Mouse (Mus musculus) MEL (cell line): ENCODE results near the gene Rbfox3. TPM values are rescaled to one million over a fixed set of nuclear protein-coding genes. Genes with fewer than 3 reads are reported as not detected.

ENCODE experiments used
- DNase-seq: peaks from one replicate; pipeline ENCODE4 v3.0.0; 2011; ENCODE audit warnings: low read depth, low spot score
- H3K27ac ChIP-seq: 2 replicates; pipeline ENCODE4 v1.5.1; 2012; ENCODE audit warnings: low read depth, mild to moderate bottlenecking, control low read depth, low read length, moderate library complexity; ENCODE audit not compliant: control insufficient read depth
- H3K27me3 ChIP-seq, 2 experiments: fragments of 150-350 bp in 1 of 2; sonication (generic) in 1 of 2; 2 replicates each; pipeline ENCODE4 v1.6.1; 2012; ENCODE audit warnings: low read length in 2 of 2, mild to moderate bottlenecking in 2 of 2, improper control_type of control experiment in 1 of 2, moderate library complexity in 1 of 2; ENCODE audit not compliant: insufficient read depth in 2 of 2, control insufficient read depth in 1 of 2
- H3K36me3 ChIP-seq, 2 experiments: 2 replicates each; pipeline ENCODE4 v1.6.1; 2012 to 2014; ENCODE audit warnings: low read length in 2 of 2, improper control_type of control experiment in 1 of 2, inconsistent platforms in 1 of 2, mild to moderate bottlenecking in 1 of 2; ENCODE audit not compliant: insufficient read depth in 2 of 2, control insufficient read depth in 1 of 2
- H3K4me1 ChIP-seq, 2 experiments: fragments of 150-350 bp in 1 of 2; sonication (generic) in 1 of 2; 2 replicates each; pipeline ENCODE4 v1.6.1; 2012; ENCODE audit warnings: low read length in 2 of 2, improper control_type of control experiment in 1 of 2, mild to moderate bottlenecking in 1 of 2; ENCODE audit not compliant: insufficient read depth in 2 of 2, control insufficient read depth in 1 of 2
- H3K4me3 ChIP-seq, 2 experiments: fragments of 150-350 bp in 1 of 2; sonication (generic) in 1 of 2; 2 replicates each; pipeline ENCODE4 v1.5.1; 2012; ENCODE audit warnings: low read depth in 2 of 2, low read length in 2 of 2, mild to moderate bottlenecking in 2 of 2, moderate library complexity in 2 of 2, control low read depth in 1 of 2, improper control_type of control experiment in 1 of 2; ENCODE audit not compliant: control insufficient read depth in 1 of 2, insufficient read depth in 1 of 2
- H3K79me2 ChIP-seq: 2 replicates; pipeline ENCODE4 v1.6.1; 2012; ENCODE audit warnings: mild to moderate bottlenecking, low read length, moderate library complexity; ENCODE audit not compliant: control insufficient read depth, poor library complexity, insufficient read depth
- H3K9ac ChIP-seq: 2 replicates; pipeline ENCODE4 v1.6.1; 2012; ENCODE audit warnings: low read depth, mild to moderate bottlenecking, control low read depth, low read length, moderate library complexity; ENCODE audit not compliant: control insufficient read depth, poor library complexity, severe bottlenecking
- H3K9me3 ChIP-seq: fragments of 150-350 bp; sonication (generic); replicated peaks from 2 replicates; pipeline ENCODE4 v1.6.1; 2012; ENCODE audit warnings: mild to moderate bottlenecking, low read length, improper control_type of control experiment, moderate library complexity; ENCODE audit not compliant: insufficient read depth
- BHLHE40 ChIP-seq: IDR thresholded peaks from 2 replicates; pipeline ENCODE4 v1.6.1; 2012; ENCODE audit warnings: low read depth, mild to moderate bottlenecking, inconsistent platforms, low read length, improper control_type of control experiment, borderline replicate concordance
- CHD2 ChIP-seq: IDR thresholded peaks from 2 replicates; pipeline ENCODE4 v1.6.1; 2011; ENCODE audit warnings: low read length, improper control_type of control experiment
- E2F4 ChIP-seq: IDR thresholded peaks from 2 replicates; pipeline ENCODE4 v1.6.1; 2011; ENCODE audit warnings: low read depth, low read length, improper control_type of control experiment, borderline replicate concordance
- EP300 ChIP-seq, 2 experiments: IDR thresholded peaks; 2 replicates each; pipeline ENCODE4 v1.6.1; 2011; ENCODE audit warnings: improper control_type of control experiment in 2 of 2, low read length in 2 of 2, low read depth in 1 of 2, mild to moderate bottlenecking in 1 of 2
- GABPA ChIP-seq: IDR thresholded peaks from 2 replicates; pipeline ENCODE4 v1.6.1; 2012; ENCODE audit warnings: low read depth, mild to moderate bottlenecking, inconsistent platforms, low read length, improper control_type of control experiment, moderate library complexity
- GATA1 ChIP-seq: IDR thresholded peaks from 2 replicates; pipeline ENCODE4 v1.6.1; 2011; ENCODE audit warnings: low read depth, low read length, improper control_type of control experiment
- KAT2A ChIP-seq: conservative IDR thresholded peaks from 2 replicates; pipeline ENCODE4 v1.6.1; 2012; ENCODE audit warnings: low read depth, low read length, improper control_type of control experiment, inconsistent platforms
- MAFK ChIP-seq: IDR thresholded peaks from 2 replicates; pipeline ENCODE4 v1.6.1; 2011; ENCODE audit warnings: low read depth, mild to moderate bottlenecking, low read length, improper control_type of control experiment, borderline replicate concordance
- MAX ChIP-seq: IDR thresholded peaks from 2 replicates; pipeline ENCODE4 v1.6.1; 2011; ENCODE audit warnings: low read length, improper control_type of control experiment
- MEF2A ChIP-seq: IDR thresholded peaks from 2 replicates; pipeline ENCODE4 v1.6.1; 2014; ENCODE audit warnings: low read depth, mild to moderate bottlenecking, inconsistent platforms, low read length, improper control_type of control experiment; ENCODE audit not compliant: poor library complexity, insufficient replicate concordance, severe bottlenecking; ENCODE audit errors: extremely low read depth
- MXI1 ChIP-seq: IDR thresholded peaks from 2 replicates; pipeline ENCODE4 v1.6.1; 2011; ENCODE audit warnings: mild to moderate bottlenecking, low read depth, low read length, improper control_type of control experiment
- MYB ChIP-seq: IDR thresholded peaks from 2 replicates; pipeline ENCODE4 v1.6.1; 2011; ENCODE audit warnings: mild to moderate bottlenecking, low read depth, low read length, improper control_type of control experiment
- MYC ChIP-seq: IDR thresholded peaks from 2 replicates; pipeline ENCODE4 v1.6.1; 2011; ENCODE audit warnings: low read depth, mild to moderate bottlenecking, low read length, improper control_type of control experiment, moderate library complexity
- NRF1 ChIP-seq: IDR thresholded peaks from 2 replicates; pipeline ENCODE4 v1.6.1; 2014; ENCODE audit warnings: low read depth, mild to moderate bottlenecking, inconsistent platforms, low read length, improper control_type of control experiment, moderate library complexity; ENCODE audit not compliant: poor library complexity, insufficient read depth, severe bottlenecking
- POLR2A ChIP-seq, 2 experiments: IDR thresholded peaks; 2 replicates each; pipeline ENCODE4 v1.6.1; 2011 to 2012; ENCODE audit warnings: low read length in 2 of 2, mild to moderate bottlenecking in 2 of 2, control low read depth in 1 of 2, improper control_type of control experiment in 1 of 2, low read depth in 1 of 2, moderate library complexity in 1 of 2; ENCODE audit not compliant: control insufficient read depth in 1 of 2, insufficient read depth in 1 of 2, poor library complexity in 1 of 2
- RAD21 ChIP-seq: IDR thresholded peaks from 2 replicates; pipeline ENCODE4 v1.6.1; 2011; ENCODE audit warnings: mild to moderate bottlenecking, low read depth, low read length, improper control_type of control experiment
- RCOR1 ChIP-seq: IDR thresholded peaks from 2 replicates; pipeline ENCODE4 v1.6.1; 2012; ENCODE audit warnings: low read depth, mild to moderate bottlenecking, inconsistent platforms, low read length, improper control_type of control experiment
- SIN3A ChIP-seq: IDR thresholded peaks from 2 replicates; pipeline ENCODE4 v1.6.1; 2012; ENCODE audit warnings: low read length, improper control_type of control experiment, inconsistent platforms
- SMC3 ChIP-seq: IDR thresholded peaks from 2 replicates; pipeline ENCODE4 v1.6.1; 2011; ENCODE audit warnings: low read depth, low read length, improper control_type of control experiment
- TAL1 ChIP-seq: IDR thresholded peaks from 2 replicates; pipeline ENCODE4 v1.6.1; 2012; ENCODE audit warnings: mild to moderate bottlenecking, inconsistent platforms, low read length, moderate library complexity, mixed read lengths
- TBP ChIP-seq: IDR thresholded peaks from 2 replicates; pipeline ENCODE4 v1.8.0; 2011; ENCODE audit warnings: low read depth, low read length, improper control_type of control experiment
- USF1 ChIP-seq: IDR thresholded peaks from 2 replicates; pipeline ENCODE4 v1.6.1; 2014; ENCODE audit warnings: low read depth, mild to moderate bottlenecking, inconsistent platforms, low read length, improper control_type of control experiment, moderate library complexity
- ZMIZ1 ChIP-seq: IDR thresholded peaks from 2 replicates; pipeline ENCODE4 v1.6.1; 2012; ENCODE audit warnings: low read depth, mild to moderate bottlenecking, inconsistent platforms, low read length, improper control_type of control experiment, moderate library complexity
- ZNF384 ChIP-seq: IDR thresholded peaks from 2 replicates; pipeline ENCODE4 v1.6.1; 2012; ENCODE audit warnings: low read depth, mild to moderate bottlenecking, inconsistent platforms, low read length, improper control_type of control experiment
- polyA plus RNA-seq, 2 experiments: library from polyadenylated mRNA; stranded (reverse) in 1 of 2; unstranded in 1 of 2; fragments of >175 nt in 1 of 2; fragments of >200 nt in 1 of 2; gene quantifications; 2 replicates each; pipeline versions ENCODE4 v1.2.1 to v1.2.4; 2012; ENCODE audit warnings: low replicate concordance in 2 of 2, low read depth in 1 of 2; ENCODE audit not compliant: insufficient read length in 2 of 2, insufficient read depth in 1 of 2, missing spikeins in 1 of 2
- total RNA-seq: library from RNA; depleted of rRNA; stranded (reverse); fragments of 300-350 nt; gene quantifications from 2 replicates; pipeline ENCODE4 v1.2.3, GENCODE M21; 2012

Gene Rbfox3
- total and polyA plus RNA-seq, 3 experiments, result not detected

GRCm38 (mm10) chr11:118728083-118728551 is 183.3 kb downstream of the Rbfox3 start:
- Histone ChIP-seq H3K4me1 (no peaks in the 10 kb centered on the region), H3K36me3 (no peaks in the 10 kb centered on the region), H3K27me3 (no peaks in the 10 kb centered on the region; a peak in 1 of 4 replicates), H3K27ac (no peak overlapping the region), H3K9ac (no peak overlapping the region), H3K79me2 (no peaks in the 10 kb centered on the region), H3K4me3 (no peak overlapping the region), H3K9me3 (no peaks in the 10 kb centered on the region)
- DNase-seq, result no peak
- TF ChIP-seq ZNF384 (no peak), MXI1 (no peak), ZMIZ1 (no peak), MAX (no peak), SIN3A (no peak), RCOR1 (no peak), E2F4 (no peak), SMC3 (no peak), TBP (no peak), MYC (no peak), MYB (no peak), GABPA (no peak), BHLHE40 (no peak), RAD21 (no peak), POLR2A (IDR thresholded peaks at IDR 0.05; ENCODE audit: control insufficient read depth in 1 of 2, insufficient read depth in 1 of 2, low read depth in 1 of 2, low read length in 2 of 2, poor library complexity in 1 of 2) (no peak), EP300 (IDR thresholded peaks at IDR 0.05; ENCODE audit: low read depth in 1 of 2, low read length in 2 of 2) (no peak), NRF1 (no peak), MAFK (no peak), MEF2A (no peak)

- Histone ChIP-seq H3K27ac (no peak overlapping the region), H3K27me3 (no peaks in the 10 kb centered on the region; a peak in 1 of 4 replicates), H3K36me3 (no peaks in the 10 kb centered on the region), H3K9ac (no peak overlapping the region), H3K79me2 (no peaks in the 10 kb centered on the region), H3K9me3 (no peaks in the 10 kb centered on the region)
- DNase-seq, result no peak
- TF ChIP-seq SMC3 (no peak), ZNF384 (no peak), CHD2 (no peak), GATA1 (no peak), ZMIZ1 (no peak), USF1 (no peak), KAT2A (no peak), TAL1 (no peak)
- TF ChIP-seq, all 39 proteins: peak for 0
- Histone ChIP-seq H3K4me1 (no peaks in the 10 kb centered on the region), H3K4me3 (no peak overlapping the region)
These were observed 185.0 kb downstream of the Rbfox3 start for GRCm38 (mm10) chr11:118726430-118726829.
